Mouse (Mus musculus) hindbrain, embryonic 12.5 days (tissue): Measurements from ENCODE around the gene Nol6. TPM values are rescaled to one million over a fixed set of nuclear protein-coding genes. Genes with fewer than 3 reads are reported as not detected.

Source experiments
- ATAC-seq: fragments of 200-750 bp; cut with Nextera tagmentation; 2 replicates; pipeline ENCODE4 v1.8.0; 2017; ENCODE audit warnings: moderate TSS enrichment; ENCODE audit not compliant: low FRiP score
- H3K27ac ChIP-seq: fragments of 300-500 bp; sonication (generic); 2 replicates; pipeline ENCODE4 v1.5.1; 2016; ENCODE audit warnings: mild to moderate bottlenecking
- H3K27me3 ChIP-seq: fragments of 300-500 bp; sonication (generic); 2 replicates; pipeline ENCODE4 v1.6.1; 2016; ENCODE audit warnings: mild to moderate bottlenecking
- H3K36me3 ChIP-seq: fragments of 300-500 bp; sonication (generic); 2 replicates; pipeline ENCODE4 v1.6.1; 2016; ENCODE audit warnings: mild to moderate bottlenecking
- H3K4me1 ChIP-seq: fragments of 300-500 bp; sonication (generic); 2 replicates; pipeline ENCODE4 v1.6.1; 2016
- H3K4me2 ChIP-seq: fragments of 300-500 bp; sonication (generic); replicated peaks from 2 replicates; pipeline ENCODE4 v1.6.1; 2016; ENCODE audit warnings: mild to moderate bottlenecking
- H3K4me3 ChIP-seq: fragments of 300-500 bp; sonication (generic); 2 replicates; pipeline ENCODE4 v1.5.1; 2016; ENCODE audit warnings: mild to moderate bottlenecking
- H3K9ac ChIP-seq: fragments of 300-500 bp; sonication (generic); 2 replicates; pipeline ENCODE4 v1.6.1; 2016; ENCODE audit warnings: mild to moderate bottlenecking, moderate library complexity
- H3K9me3 ChIP-seq: fragments of 300-500 bp; sonication (generic); replicated peaks from 2 replicates; pipeline ENCODE4 v1.6.1; 2016; ENCODE audit warnings: mild to moderate bottlenecking
- WGBS: fragments of 180-500 bp; shearing (Covaris S2); methylation state at CpG from one replicate; pipeline ENCODE4 v1.1.7; 2016; 5-methylcytosine and 5-hydroxymethylcytosine counted together
- polyA plus RNA-seq: library from polyadenylated mRNA; unstranded; fragments of >200 nt; fragmentation: Nextera tagmentation; extraction: Ambion mirVana; gene quantifications from 2 replicates; pipeline ENCODE4 v1.2.1, GENCODE M21; 2016

Gene Nol6
- polyA plus RNA-seq, 1 experiment from 2014 or later, result 29.0 TPM

DNA sequence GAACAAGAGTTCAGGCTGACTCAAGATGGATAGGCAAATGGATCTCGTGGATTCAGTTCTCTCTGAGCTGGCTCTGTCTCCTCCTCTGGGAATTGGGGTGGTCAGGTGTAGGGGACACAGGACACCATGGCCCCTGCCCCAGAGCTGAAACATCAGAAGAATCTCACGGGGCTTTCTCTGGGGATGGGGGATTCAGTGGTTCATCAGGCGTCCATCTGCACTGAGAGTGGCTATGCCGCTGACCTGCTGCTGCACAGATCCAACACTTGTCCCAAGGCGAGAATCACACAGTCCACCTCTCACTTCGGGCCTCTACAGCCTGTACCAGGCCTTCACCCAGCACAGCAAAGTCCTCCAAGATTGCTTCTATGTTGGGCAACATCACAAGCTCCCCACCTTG lies 9.2 kb downstream of the Nol6 start:
- Histone ChIP-seq H3K27me3 (no peaks in the 10 kb centered on the region), H3K27ac (no peak overlapping the region), H3K4me3 (no peak overlapping the region), H3K4me1 (no peaks in the 10 kb centered on the region), H3K9me3 (no peaks in the 10 kb centered on the region), H3K36me3 (peaks cover 65% of the 10 kb centered on the region), H3K9ac (no peak overlapping the region), H3K4me2 (no peak overlapping the region)
- no peak for ATAC-seq
- 83% methylated on average over 6 of the region's 6 CpGs for WGBS

GRCm38 (mm10) chr4:41114358-41115070 lies 9.7 kb downstream of the Nol6 start:
- H3K9ac ChIP-seq, result no peak overlapping the region
- H3K4me2 ChIP-seq, result no peak overlapping the region
- no peaks in the 10 kb centered on the region for H3K4me1 ChIP-seq
- ATAC-seq, result no peak
- no peaks in the 10 kb centered on the region for H3K9me3 ChIP-seq
- no peaks in the 10 kb centered on the region for H3K27me3 ChIP-seq
- no peak overlapping the region for H3K27ac ChIP-seq
- H3K4me3 ChIP-seq, result no peak overlapping the region
- peaks cover 60% of the 10 kb centered on the region for H3K36me3 ChIP-seq
- WGBS, result 84% methylated on average over 9 of the region's 9 CpGs

DNA sequence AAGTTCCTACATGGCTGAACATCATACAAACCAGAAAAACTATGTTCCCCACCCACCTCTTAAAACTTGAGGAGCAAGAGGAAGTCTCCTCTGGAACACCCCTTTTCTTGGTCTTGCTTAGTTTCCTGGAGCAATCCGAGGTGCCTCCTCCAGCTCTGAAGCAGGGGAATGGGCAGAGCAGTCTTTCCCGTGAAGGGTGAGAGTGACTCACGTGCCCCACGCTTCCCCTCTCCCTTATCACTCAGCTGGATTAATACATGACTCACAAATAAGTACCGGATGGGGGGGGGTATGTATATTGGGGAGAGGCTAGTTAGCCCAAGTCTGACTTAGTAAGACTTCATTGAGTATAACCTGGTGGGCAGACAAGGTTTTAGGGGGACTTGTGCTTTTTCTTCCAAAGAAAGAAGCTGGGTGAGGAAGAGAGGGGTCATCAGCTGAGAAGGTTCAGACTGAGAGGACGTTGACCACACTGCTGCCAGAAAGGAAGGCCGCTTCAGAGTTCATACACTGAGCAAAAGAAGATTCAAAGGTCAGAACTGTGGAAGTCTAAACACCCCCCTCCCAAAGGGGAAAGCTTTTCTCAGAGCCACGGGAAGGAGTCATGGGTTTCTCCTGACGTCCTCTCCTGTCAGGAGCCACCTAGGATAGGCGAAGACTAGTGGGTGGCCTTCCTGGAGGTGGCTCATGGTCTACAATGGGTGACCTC lies 15.4 kb downstream of the Nol6 start:
- Histone ChIP-seq H3K4me3 (no peak overlapping the region), H3K4me2 (no peak overlapping the region), H3K4me1 (no peaks in the 10 kb centered on the region), H3K9ac (no peak overlapping the region), H3K27ac (no peak overlapping the region), H3K36me3 (0 out of 2 replicates have a peak, but pooled peaks cover 4% of the 10 kb centered on the region), H3K27me3 (no peaks in the 10 kb centered on the region), H3K9me3 (no peaks in the 10 kb centered on the region)
- no peak for ATAC-seq
- WGBS, result 85% methylated on average over 10 of the region's 10 CpGs

DNA sequence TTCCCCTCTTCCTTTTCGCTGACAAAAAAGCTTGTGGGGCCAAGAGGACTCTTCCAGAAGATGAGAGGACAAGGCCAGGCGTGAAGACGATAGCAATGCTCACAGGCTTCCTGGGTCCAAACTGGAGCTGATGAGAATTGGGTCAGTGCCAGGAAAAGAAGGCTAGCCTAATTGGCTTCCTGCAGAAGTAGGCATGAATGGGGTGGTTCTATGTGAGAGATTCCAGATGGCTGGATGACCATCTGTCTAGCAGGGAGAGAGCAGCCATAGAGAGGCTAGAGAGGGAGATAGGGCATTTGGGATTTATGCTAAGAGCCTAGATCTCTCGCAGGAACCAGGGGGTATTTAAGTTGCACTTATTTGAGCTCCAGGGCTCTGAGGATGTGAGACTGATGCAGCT lies 16.8 kb downstream of the Nol6 start:
- Histone ChIP-seq H3K36me3 (no peaks in the 10 kb centered on the region), H3K4me2 (no peak overlapping the region), H3K27me3 (no peaks in the 10 kb centered on the region), H3K27ac (no peak overlapping the region), H3K4me1 (no peaks in the 10 kb centered on the region), H3K9me3 (no peaks in the 10 kb centered on the region), H3K4me3 (no peak overlapping the region), H3K9ac (no peak overlapping the region)
- no peak for ATAC-seq
- WGBS, result 79% methylated on average over 4 of the region's 4 CpGs

DNA sequence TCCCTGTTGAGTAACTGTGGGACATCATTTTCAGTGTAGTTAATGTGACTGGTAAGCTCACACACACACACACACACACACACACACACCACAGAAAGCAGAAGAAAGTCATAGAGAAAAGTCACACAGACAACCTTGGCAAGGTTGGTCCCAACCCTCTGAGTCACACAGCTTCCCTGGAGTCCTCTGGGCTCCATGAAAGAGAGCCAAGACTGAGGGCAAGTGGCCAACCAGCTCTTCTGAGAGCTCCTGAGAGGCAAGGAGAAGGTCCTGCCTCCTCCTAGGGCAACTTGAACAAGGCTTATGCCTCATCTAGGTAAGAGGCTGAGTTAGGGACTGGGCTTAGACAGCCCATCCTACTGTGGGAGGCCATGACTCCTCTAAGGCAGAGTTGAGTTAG lies 21.4 kb downstream of the Nol6 start:
- no peak for ATAC-seq
- H3K4me2 ChIP-seq, result no peak overlapping the region
- H3K4me3 ChIP-seq, result no peak overlapping the region
- H3K4me1 ChIP-seq, result peaks cover 10% of the 10 kb centered on the region
- H3K27ac ChIP-seq, result no peak overlapping the region
- peaks cover 12% of the 10 kb centered on the region for H3K27me3 ChIP-seq
- no peaks in the 10 kb centered on the region for H3K36me3 ChIP-seq
- H3K9me3 ChIP-seq, result no peaks in the 10 kb centered on the region
- no peak overlapping the region for H3K9ac ChIP-seq

GRCm38 (mm10) chr4:41100986-41101385 lies 23.3 kb downstream of the Nol6 start:
- peaks cover 31% of the 10 kb centered on the region for H3K27me3 ChIP-seq
- ATAC-seq, result no peak
- no peaks in the 10 kb centered on the region for H3K9me3 ChIP-seq
- peaks cover 14% of the 10 kb centered on the region for H3K4me1 ChIP-seq
- WGBS, result 24% methylated on average over 1 of the region's 1 CpGs
- no peak overlapping the region for H3K9ac ChIP-seq
- no peak overlapping the region for H3K4me2 ChIP-seq
- H3K27ac ChIP-seq, result no peak overlapping the region
- no peak overlapping the region for H3K4me3 ChIP-seq
- no peaks in the 10 kb centered on the region for H3K36me3 ChIP-seq

- H3K27me3 ChIP-seq, result peaks cover 35% of the 10 kb centered on the region
- 21% methylated on average over 11 of the region's 11 CpGs for WGBS
- peak overlapping the region; percentile 94 for H3K4me2 ChIP-seq
- H3K4me1 ChIP-seq, result peaks cover 14% of the 10 kb centered on the region
- H3K9ac ChIP-seq, result peak overlapping the region; percentile 67; the same call in 1 of the 2 replicates
- no peaks in the 10 kb centered on the region for H3K9me3 ChIP-seq
- peak overlapping the region; percentile 46 for H3K4me3 ChIP-seq
- no peak overlapping the region for H3K27ac ChIP-seq
- ATAC-seq, result no peak; the same call in 1 of the 2 replicates
- no peaks in the 10 kb centered on the region for H3K36me3 ChIP-seq
These were observed 25.7 kb downstream of the Nol6 start for GRCm38 (mm10) chr4:41098577-41098951.

DNA sequence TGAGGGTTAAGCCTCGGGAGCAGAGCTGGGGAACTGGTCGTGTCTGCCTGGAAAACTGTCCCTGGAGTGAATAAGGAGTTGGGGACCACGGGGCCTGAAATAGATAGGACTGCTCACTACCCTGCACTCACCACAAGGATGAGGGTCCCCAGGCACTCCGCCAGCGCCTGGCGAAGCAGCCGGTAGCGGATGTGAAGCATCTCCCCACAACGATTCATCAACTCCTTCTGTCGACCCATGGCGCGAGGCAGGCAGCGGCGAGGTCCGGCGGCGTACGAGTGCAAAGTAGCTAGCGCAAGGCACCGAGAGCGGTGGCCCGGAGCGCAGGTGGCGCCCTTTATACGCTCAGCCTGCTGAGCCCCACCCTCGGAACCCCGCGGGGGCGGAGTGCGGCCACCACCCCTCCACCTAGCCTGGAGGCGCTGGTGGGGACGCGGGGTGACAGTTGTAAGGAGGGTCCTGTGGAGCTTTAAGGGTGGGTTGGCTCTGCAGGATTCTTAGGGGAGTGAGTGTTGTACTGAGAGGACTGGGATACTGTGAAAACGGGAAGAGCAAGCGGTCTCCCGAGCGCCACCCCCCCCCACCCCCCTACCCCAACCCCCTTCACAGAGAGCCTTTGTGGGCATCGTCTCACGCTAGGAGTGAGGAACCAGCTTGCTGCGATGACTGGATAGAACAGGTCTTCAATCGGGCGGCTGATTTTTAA lies 26.2 kb downstream of the Nol6 start, which contains the start of gene Aqp3:
Gene Aqp3 (minus strand): TSS at position 313 of the 706 bp plus-strand sequence.
- WGBS, result 1% methylated on average over 41 of the region's 42 CpGs
- H3K4me3 ChIP-seq, result peak within 1 kb of the TSS; percentile 46
- ATAC-seq, result peak; percentile 46
- no peak within 1 kb of the TSS for H3K27ac ChIP-seq
- H3K36me3 ChIP-seq, result no peaks in the 10 kb centered on the region
- peak within 1 kb of the TSS; percentile 67 for H3K9ac ChIP-seq
- H3K4me2 ChIP-seq, result peak within 1 kb of the TSS; percentile 94
- peaks cover 35% of the 10 kb centered on the region for H3K27me3 ChIP-seq
- H3K4me1 ChIP-seq, result peaks cover 14% of the 10 kb centered on the region
- H3K9me3 ChIP-seq, result no peaks in the 10 kb centered on the region

DNA sequence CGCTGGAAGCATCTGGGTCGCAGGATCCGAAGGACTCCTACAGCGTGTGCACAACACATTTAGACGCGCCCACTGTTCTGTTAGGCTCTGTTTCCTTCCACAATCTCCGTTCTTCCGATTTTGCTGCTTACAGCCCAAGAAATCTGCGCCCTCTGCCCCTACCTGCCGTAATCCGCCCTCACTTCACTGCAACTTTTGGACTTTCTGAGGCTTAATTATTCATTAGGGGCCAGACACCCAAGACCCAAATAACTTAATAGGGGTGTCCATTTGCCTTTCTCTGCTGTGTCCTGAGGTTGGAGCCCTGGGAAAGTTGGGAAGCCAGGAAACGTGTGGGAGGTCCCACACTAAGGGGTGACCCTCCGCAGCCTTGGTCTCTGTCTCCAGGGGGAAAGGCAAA lies 26.9 kb downstream of the Nol6 start:
- Histone ChIP-seq H3K4me3 (no peak overlapping the region), H3K27ac (no peak overlapping the region), H3K4me1 (peaks cover 14% of the 10 kb centered on the region), H3K9me3 (no peaks in the 10 kb centered on the region), H3K9ac (no peak overlapping the region), H3K4me2 (peak overlapping the region; percentile 94), H3K27me3 (peaks cover 35% of the 10 kb centered on the region), H3K36me3 (no peaks in the 10 kb centered on the region)
- WGBS, result 51% methylated on average over 13 of the region's 13 CpGs
- ATAC-seq, result no peak

GRCm38 (mm10) chr4:41096794-41097193 lies 27.5 kb downstream of the Nol6 start:
- ATAC-seq, result no peak
- Histone ChIP-seq H3K4me3 (no peak overlapping the region), H3K27me3 (peaks cover 35% of the 10 kb centered on the region)

DNA sequence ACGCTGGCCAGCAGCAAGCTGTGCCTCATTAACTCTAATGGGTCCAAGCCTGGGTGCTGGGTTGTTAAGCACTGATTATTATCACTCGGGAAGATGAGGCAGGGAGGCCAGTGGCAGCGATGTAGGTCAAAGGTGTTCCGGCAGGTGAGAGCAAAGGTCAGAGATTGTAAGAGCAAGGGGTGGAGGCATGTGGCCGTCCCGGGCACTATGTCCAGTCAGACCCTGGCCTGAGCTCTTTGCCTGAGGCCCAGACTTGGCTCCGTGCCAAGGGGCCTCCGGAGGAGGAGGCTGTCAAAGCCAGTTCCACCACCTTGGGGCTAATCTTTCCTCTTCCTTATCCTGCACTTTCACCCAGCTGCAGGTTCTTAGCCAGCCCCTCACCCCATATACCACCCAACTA lies 28.1 kb downstream of the Nol6 start:
- Histone ChIP-seq H3K4me2 (no peak overlapping the region), H3K36me3 (no peaks in the 10 kb centered on the region), H3K27ac (no peak overlapping the region), H3K9ac (no peak overlapping the region), H3K4me1 (peaks cover 14% of the 10 kb centered on the region), H3K4me3 (no peak overlapping the region), H3K27me3 (peaks cover 35% of the 10 kb centered on the region), H3K9me3 (no peaks in the 10 kb centered on the region)
- no peak for ATAC-seq
- WGBS, result 79% methylated on average over 8 of the region's 8 CpGs

More at GRCm38 (mm10) chr4:41096794-41097193, 27.5 kb downstream of the Nol6 start:
- H3K4me1 ChIP-seq, result peaks cover 14% of the 10 kb centered on the region
- no peak overlapping the region for H3K27ac ChIP-seq
- no peak overlapping the region for H3K4me2 ChIP-seq
- H3K9me3 ChIP-seq, result no peaks in the 10 kb centered on the region
- no peaks in the 10 kb centered on the region for H3K36me3 ChIP-seq
- H3K9ac ChIP-seq, result no peak overlapping the region
- 71% methylated on average over 5 of the region's 5 CpGs for WGBS

DNA sequence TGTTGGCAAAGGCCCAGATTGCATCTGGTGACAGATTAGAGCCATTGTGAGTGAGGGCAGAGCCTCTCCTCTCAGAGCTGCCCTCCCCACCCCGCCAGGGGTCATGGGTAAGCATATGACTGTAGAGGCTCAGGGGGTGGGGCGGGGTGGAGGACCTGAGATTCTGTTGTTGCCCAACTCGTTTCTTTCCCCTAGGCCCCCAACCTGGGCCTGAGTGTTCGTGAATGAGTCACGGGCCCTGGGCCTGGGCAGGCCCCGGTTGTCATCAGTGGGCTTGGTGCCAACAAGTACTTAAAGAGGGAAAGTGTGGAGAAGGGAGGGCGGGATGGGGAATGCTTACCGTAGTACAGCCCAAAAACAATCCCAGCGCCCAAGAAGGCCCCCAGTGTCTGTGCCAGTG lies 29.9 kb downstream of the Nol6 start:
- Histone ChIP-seq H3K27ac (no peak overlapping the region), H3K4me1 (peaks cover 14% of the 10 kb centered on the region), H3K4me3 (no peak overlapping the region), H3K36me3 (no peaks in the 10 kb centered on the region), H3K9me3 (no peaks in the 10 kb centered on the region), H3K4me2 (no peak overlapping the region), H3K9ac (no peak overlapping the region), H3K27me3 (peaks cover 33% of the 10 kb centered on the region)
- no peak for ATAC-seq
- 78% methylated on average over 9 of the region's 9 CpGs for WGBS
